Mouse (Mus musculus): ENCODE results near the gene Rfc5. TPM values are rescaled to one million over a fixed set of nuclear protein-coding genes. Genes with fewer than 3 reads are reported as not detected.

Rfc5 gene
- polyA plus RNA-seq, 1 experiment from 2014 or later: 151 TPM

DNA sequence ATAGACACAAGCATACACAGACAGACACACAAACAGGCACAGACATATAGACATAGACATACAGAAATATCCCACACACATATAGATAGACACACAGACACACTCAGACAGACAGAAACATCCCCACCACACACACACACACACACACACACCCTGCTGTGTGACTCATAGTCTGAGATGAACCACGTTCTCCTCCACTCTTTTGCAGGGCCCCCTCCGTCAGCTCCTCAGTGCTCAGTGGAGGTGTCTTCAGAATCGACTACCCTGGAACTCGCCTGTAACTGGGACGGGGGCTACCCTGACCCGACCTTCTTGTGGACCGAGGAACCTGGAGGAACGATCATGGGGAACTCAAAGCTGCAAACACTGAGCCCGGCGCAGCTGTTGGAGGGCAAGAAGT, 50.8 kb downstream of the Rfc5 start:
- Histone ChIP-seq H3K36me3 (no peaks in the 10 kb centered on the region), H3K4me3 (no peak overlapping the region), H3K9me3 (replicated peaks) (0 out of 2 replicates have a peak, but pooled peaks cover 7% of the 10 kb centered on the region), H3K27ac (replicated peaks) (no peak overlapping the region), H3K4me1 (no peaks in the 10 kb centered on the region), H3K27me3 (ENCODE audit: low read depth, poor library complexity, severe bottlenecking) (no peaks in the 10 kb centered on the region)
- 89% methylated on average over 10 of the region's 10 CpGs for WGBS
- DNase-seq (ENCODE audit: low spot score): no peak

DNA sequence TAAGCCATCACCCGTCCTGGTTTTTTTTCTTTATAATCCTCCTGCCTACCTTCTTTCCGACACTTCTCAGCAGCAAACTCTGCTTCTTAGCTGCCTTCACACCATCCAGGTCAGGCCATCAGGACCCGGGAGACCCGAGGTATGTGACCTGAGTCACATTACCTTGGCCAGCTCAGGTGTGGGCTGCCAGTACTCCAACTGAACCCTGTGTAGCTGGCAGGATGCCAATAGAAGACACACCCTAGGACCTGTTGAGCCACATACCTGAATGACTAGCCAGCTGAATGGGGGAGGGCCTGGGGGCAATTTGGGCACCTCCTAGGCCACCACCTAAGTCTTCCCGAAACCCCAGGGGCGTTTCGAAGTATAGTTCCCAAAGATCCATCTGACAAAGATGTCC, 58.4 kb downstream of the Rfc5 start:
- Histone ChIP-seq H3K9me3 (replicated peaks) (no peaks in the 10 kb centered on the region), H3K36me3 (no peaks in the 10 kb centered on the region), H3K4me3 (no peak overlapping the region), H3K4me1 (no peaks in the 10 kb centered on the region), H3K27me3 (ENCODE audit: low read depth, poor library complexity, severe bottlenecking) (no peaks in the 10 kb centered on the region), H3K27ac (replicated peaks) (no peak overlapping the region)
- WGBS: 86% methylated on average over 7 of the region's 7 CpGs
- no peak for DNase-seq (ENCODE audit: low spot score)

Other genes with a start within 250 kb of the Rfc5 start
- gene Pebp1, start 101.4 kb downstream of the Rfc5 start, polyA plus RNA-seq (2016; fragmentation: Nextera tagmentation; extraction: Ambion mirVana): 946 and 962 TPM in 2 replicates
- 2.7 and 4.0 TPM in 2 replicates for gene Vsig10, start 70.0 kb downstream of the Rfc5 start, polyA plus RNA-seq (2016; fragmentation: Nextera tagmentation; extraction: Ambion mirVana)
- gene Wsb2, start 31.7 kb downstream of the Rfc5 start, polyA plus RNA-seq (2016; fragmentation: Nextera tagmentation; extraction: Ambion mirVana): 48.4 and 61.6 TPM in 2 replicates
- 0.52 and 0.68 TPM in 2 replicates for gene Ksr2, start 25.0 kb upstream of the Rfc5 start, polyA plus RNA-seq (2016; fragmentation: Nextera tagmentation; extraction: Ambion mirVana)

Data from midbrain, embryonic 10.5 days (tissue).